Mouse (Mus musculus) heart, adult 2 months (tissue): Measurements from ENCODE around the gene Tipin.
A peak's percentile ranks its signal among the peaks of the same experiment; 100 is the strongest.

Source experiments
- CTCF ChIP-seq: fragments of 200-600 bp; IDR thresholded peaks from 2 replicates; pipeline ENCODE4 v1.8.1; 2022; ENCODE audit warnings: antibody characterized with exemption, mild to moderate bottlenecking, moderate library complexity
- EP300 ChIP-seq: fragments of 200-500 bp; IDR thresholded peaks from 2 replicates; pipeline ENCODE4 v1.6.1; 2011; ENCODE audit warnings: low read depth, low read length, control low read depth; ENCODE audit not compliant: insufficient read depth
- POLR2A ChIP-seq: fragments of 200-500 bp; IDR thresholded peaks from 2 replicates; pipeline ENCODE4 v1.6.1; 2011; ENCODE audit warnings: mild to moderate bottlenecking, low read depth, low read length, control low read depth; ENCODE audit not compliant: insufficient read depth

DNA sequence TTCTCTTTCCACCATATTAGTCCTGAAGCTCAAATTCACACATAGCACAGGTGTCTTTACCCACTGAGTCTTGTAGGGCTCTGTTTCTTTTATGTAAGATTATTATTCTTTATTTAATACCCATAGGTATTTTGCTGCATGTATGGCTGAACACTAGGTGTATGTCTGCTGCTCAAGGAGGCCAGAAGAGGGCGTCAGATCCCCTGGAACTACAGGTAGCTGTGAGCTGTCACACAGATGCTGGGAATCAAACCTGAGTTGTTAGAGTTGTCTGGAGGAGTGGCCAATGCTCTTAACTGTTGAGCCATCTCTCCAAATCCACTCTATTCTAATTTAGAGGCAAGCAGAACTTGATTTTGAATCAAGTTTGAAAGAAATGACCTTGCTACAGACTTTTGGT lies 30.7 kb downstream of the Tipin start:
- TF ChIP-seq POLR2A = no peak
- TF ChIP-seq EP300 = no peak
- TF ChIP-seq CTCF = peak; percentile 38
